ENCODE assay signal across 9 mouse cellular contexts in genomic region chr12:109400936-109401586, GRCm38 (mm10). TPM values are rescaled to one million over a fixed set of nuclear protein-coding genes. Genes with fewer than 3 reads are reported as not detected.
DNase-seq lines count a peak whose midpoint lies in the region; ATAC-seq and TF ChIP-seq lines count a peak whose summit lies in the region.
"Had no signal": no experiment of that assay in that cellular context is flagged by ENCODE, and none has a peak within 500 bp of the region (broad histone marks: within the 10 kb centered on the region; RNA-seq: fewer than 3 reads in every experiment).

No protein-coding gene starts in this region.

- no peak for ATAC-seq in CD4-positive, CD25-positive, alpha-beta regulatory T cell, adult 4 months
- no peak for ATAC-seq in limb, embryonic 12.5 days (ENCODE audit: insufficient number of reproducible peaks, insufficient read depth, low FRiP score, low TSS enrichment, low read depth)
- no peak for ATAC-seq in stomach, postnatal 0 days (ENCODE audit: low FRiP score, low TSS enrichment)

- H3K4me3 ChIP-seq in kidney, adult 2 months (ENCODE audit: insufficient read depth, low read depth, low read length): no peak overlapping the region
- no peak overlapping the region for H3K4me3 ChIP-seq in bone marrow, adult 2 months (replicated peaks; ENCODE audit: control insufficient read depth, low read depth, low read length)
- no peak overlapping the region for H3K4me3 ChIP-seq in limb, embryonic 12.5 days (replicated peaks)
- H3K4me3 ChIP-seq in stomach, postnatal 0 days (ENCODE audit: low read depth, low read length): no peak overlapping the region

- no peaks in the 10 kb centered on the region for H3K27me3 ChIP-seq in kidney, adult 2 months (replicated peaks; ENCODE audit: control insufficient read depth, insufficient read depth, low read length)
- H3K27me3 ChIP-seq in limb, embryonic 12.5 days: peaks cover 21% of the 10 kb centered on the region
- no peaks in the 10 kb centered on the region for H3K27me3 ChIP-seq in stomach, postnatal 0 days (ENCODE audit: control insufficient read depth, insufficient read depth, low read length)

- 0 out of 2 replicates have a peak overlapping the region, but pooled peaks have one; percentile 13 for H3K9ac ChIP-seq in limb, embryonic 12.5 days (replicated peaks)
- no peak overlapping the region for H3K9ac ChIP-seq in stomach, postnatal 0 days (ENCODE audit: low read length)

- no peak overlapping the region for H3K27ac ChIP-seq in kidney, adult 2 months (ENCODE audit: insufficient read depth, low read depth, low read length)
- H3K27ac ChIP-seq in bone marrow, adult 2 months (ENCODE audit: control insufficient read depth, insufficient read depth, low read depth, low read length, poor library complexity): no peak overlapping the region
- no peak overlapping the region for H3K27ac ChIP-seq in limb, embryonic 12.5 days
- peak overlapping the region; percentile 81 for H3K27ac ChIP-seq in stomach, postnatal 0 days (replicated peaks)
- H3K27ac ChIP-seq: macrophage had no signal

- 55% methylated on average over 15 of the region's 15 CpGs for WGBS in kidney, adult 2 months
- 27% methylated on average over 15 of the region's 15 CpGs for WGBS in bone marrow, adult 2 months
- WGBS in limb, embryonic 12.5 days: 58% methylated on average over 15 of the region's 15 CpGs
- 44% methylated on average over 15 of the region's 15 CpGs for WGBS in stomach, postnatal 0 days

- H3K4me2 ChIP-seq in limb, embryonic 12.5 days: no peak overlapping the region
- no peak overlapping the region for H3K4me2 ChIP-seq in stomach, postnatal 0 days (replicated peaks; ENCODE audit: low read depth)

- no peaks in the 10 kb centered on the region for H3K4me1 ChIP-seq in kidney, adult 2 months (ENCODE audit: control insufficient read depth, insufficient read depth, low read length)
- no peaks in the 10 kb centered on the region for H3K4me1 ChIP-seq in bone marrow, adult 2 months (ENCODE audit: control insufficient read depth, insufficient read depth, low read length)
- peaks cover 58% of the 10 kb centered on the region for H3K4me1 ChIP-seq in limb, embryonic 12.5 days (replicated peaks)
- peaks cover 7% of the 10 kb centered on the region; the same call in 1 of the 2 replicates for H3K4me1 ChIP-seq in stomach, postnatal 0 days (replicated peaks; ENCODE audit: control insufficient read depth, insufficient read depth)

- H3K36me3 ChIP-seq in kidney, adult 2 months (ENCODE audit: control insufficient read depth, insufficient read depth, low read length): no peaks in the 10 kb centered on the region
- no peaks in the 10 kb centered on the region for H3K36me3 ChIP-seq in limb, embryonic 12.5 days
- H3K36me3 ChIP-seq in stomach, postnatal 0 days (ENCODE audit: control insufficient read depth, insufficient read depth, low read length): no peaks in the 10 kb centered on the region

- DNase-seq in CD4-positive, CD25-positive, alpha-beta regulatory T cell, adult 2 months (ENCODE audit: low read depth, low spot score): peak; percentile 27
- DNase-seq in kidney, adult 2 months: no peak
- DNase-seq in kidney, adult 8-10 months: no peak
- peak; percentile 55 for DNase-seq in stomach, postnatal 0 days (ENCODE audit: low spot score)
- no peak for DNase-seq in layer of hippocampus, adult 11-12 months (ENCODE audit: low spot score)

- no peak for TF ChIP-seq EP300 in stomach, postnatal 0 days (optimal IDR thresholded peaks at IDR 0.05)

- H3K9me3 ChIP-seq in limb, embryonic 12.5 days: no peaks in the 10 kb centered on the region
- no peaks in the 10 kb centered on the region for H3K9me3 ChIP-seq in stomach, postnatal 0 days (ENCODE audit: control insufficient read depth, low read length)

- no peak for TF ChIP-seq POLR2A in kidney, adult 2 months (IDR thresholded peaks at IDR 0.05; ENCODE audit: low read depth, low read length)
- no peak for TF ChIP-seq POLR2A in bone marrow, adult 2 months (IDR thresholded peaks at IDR 0.05; ENCODE audit: borderline replicate concordance, control insufficient read depth, low read depth, low read length)

- TF ChIP-seq CTCF in kidney, adult 2 months (conservative IDR thresholded peaks at IDR 0.05; ENCODE audit: insufficient read depth, insufficient read length, low read depth, low read length): peak; percentile 49; the same call in 1 of the 2 replicates
- TF ChIP-seq CTCF in bone marrow, adult 2 months (IDR thresholded peaks at IDR 0.05; ENCODE audit: control insufficient read depth, insufficient read depth, low read length): peak; percentile 71
- TF ChIP-seq CTCF in stomach, postnatal 0 days (IDR thresholded peaks at IDR 0.05; ENCODE audit: low read depth): peak; percentile 82

RNA-seq across cellular contexts. Expression of gene Dlk1, which starts 51.6 kb away (rescaled TPM):
- not detected for polyA plus RNA-seq in CD4-positive, CD25-positive, alpha-beta regulatory T cell, adult 4 months (2017; shearing (Covaris generic))
- polyA plus RNA-seq in kidney, adult 2 months (2012; rRNA removed): 3.4 and 4.6 TPM in 2 replicates
- 3.6 TPM in 1 of 2 replicates, not detected in the other for polyA plus RNA-seq in bone marrow, adult 2 months (2011; ENCODE audit: insufficient read depth, insufficient read length, low replicate concordance, missing spikeins)
- 120 and 148 TPM in 2 replicates for polyA plus RNA-seq in limb, embryonic 12.5 days (2016; fragmentation: Nextera tagmentation; extraction: Ambion mirVana)
- 183 and 187 TPM in 2 replicates for polyA plus RNA-seq in stomach, postnatal 0 days (2015; fragmentation: Nextera tagmentation; extraction: Ambion mirVana)
- polyA plus RNA-seq: macrophage had no signal

Comparison
In these comparisons a context has a peak if more than half of its experiments do, and no peak if none do; other contexts are left out.
1. DNase-seq: peak in CD4-positive, CD25-positive, alpha-beta regulatory T cell, adult 2 months (single experiment) and stomach, postnatal 0 days (single experiment); none in kidney, adult 2 months (single experiment), kidney, adult 8-10 months (0 of 2) and layer of hippocampus, adult 11-12 months (single experiment).
2. RNA of gene Dlk1, which starts 51.6 kb away (polyA plus RNA-seq): 183 to 187 TPM in stomach, postnatal 0 days and 120 to 148 TPM in limb, embryonic 12.5 days; 3.6 TPM in bone marrow, adult 2 months, 3.4 to 4.6 TPM in kidney, adult 2 months and not detected in CD4-positive, CD25-positive, alpha-beta regulatory T cell, adult 4 months; every median in the first group is over 10 times any median in the second.
3. Peak in every context shown above with its lines, with median percentiles within 50 percentile points of each other: CTCF ChIP-seq.